Mouse (Mus musculus): ENCODE measurements around the gene Chn1. TPM values are rescaled to one million over a fixed set of nuclear protein-coding genes. Genes with fewer than 3 reads are reported as not detected.

Gene Chn1
- polyA plus RNA-seq (2015; fragmentation: Nextera tagmentation; extraction: Ambion mirVana), result 1.2 and 1.7 TPM in 2 replicates

DNA sequence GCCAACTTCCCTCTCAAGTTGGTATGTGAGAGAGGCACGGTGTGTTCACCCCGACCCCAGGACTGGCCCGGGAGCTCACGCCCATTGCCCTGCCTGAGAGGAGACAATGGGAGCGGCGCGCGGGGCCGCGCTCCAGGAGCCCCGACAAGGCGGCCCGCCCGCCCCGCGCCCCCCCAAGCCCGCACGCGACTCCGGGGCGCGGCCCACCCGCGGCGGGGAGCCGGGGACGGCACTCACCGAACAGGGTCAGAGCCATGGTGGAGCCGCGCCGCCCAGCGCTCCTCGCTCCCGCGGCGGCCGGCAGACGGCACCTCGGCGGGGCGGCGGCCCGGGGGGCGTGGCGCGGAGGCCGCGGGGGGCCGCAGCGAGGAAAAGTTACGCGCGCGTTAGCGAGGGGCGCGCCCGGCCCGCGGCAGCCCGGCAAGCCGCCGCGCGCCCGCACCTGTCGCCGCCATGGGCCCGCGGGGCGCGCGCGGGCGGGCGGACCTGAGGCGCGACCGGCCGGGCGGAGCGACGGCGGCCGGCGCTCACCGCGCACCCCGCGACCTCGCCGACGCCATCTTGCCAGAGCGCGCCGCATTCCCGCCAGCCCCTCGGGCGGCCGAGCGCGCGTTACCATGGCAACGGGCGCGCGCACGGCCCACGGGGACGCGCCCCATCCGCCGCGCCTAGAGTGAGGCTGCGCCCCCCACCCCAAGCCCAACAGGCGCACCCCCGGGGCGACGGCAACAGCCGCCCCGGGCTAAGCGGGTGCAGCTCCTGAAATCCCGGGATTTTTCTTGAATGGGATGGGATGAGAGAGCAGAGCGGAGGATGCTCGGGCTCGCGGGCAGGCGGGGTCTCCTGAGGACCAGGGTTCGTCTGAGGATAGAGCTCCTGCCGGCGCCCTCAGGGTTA is at the start of gene Chn1:
Gene Chn1, minus strand, starts transcription at position 561 of the 897 bp plus-strand sequence.

GRCm38 (mm10) chr2:73580166-73580565 is 195.0 kb downstream of the Chn1 start, which contains the start of gene Chrna1:
Gene Chrna1, minus strand, starts transcription at chr2:73580338.

Other genes with a start within 250 kb of the Chn1 start
- 9.5 and 10.8 TPM in 2 replicates for gene Wipf1, start 245.6 kb downstream of the Chn1 start, polyA plus RNA-seq (2015; fragmentation: Nextera tagmentation; extraction: Ambion mirVana)
- 0.17 and 0.24 TPM in 2 replicates for gene Chrna1, start 195.0 kb downstream of the Chn1 start, polyA plus RNA-seq (2015; fragmentation: Nextera tagmentation; extraction: Ambion mirVana)
- 31.0 and 34.0 TPM in 2 replicates for gene Atf2, start 117.3 kb upstream of the Chn1 start, polyA plus RNA-seq (2015; fragmentation: Nextera tagmentation; extraction: Ambion mirVana)
- 842 and 864 TPM in 2 replicates for gene Atp5g3, start 136.0 kb upstream of the Chn1 start, polyA plus RNA-seq (2015; fragmentation: Nextera tagmentation; extraction: Ambion mirVana)

Measured in spleen, postnatal 0 days (tissue).